Mouse (Mus musculus) spleen, adult 2 months (tissue): ENCODE measurements around the gene Inpp5e.

Experiments
- CTCF ChIP-seq: fragments of 200-500 bp; IDR thresholded peaks from 2 replicates; pipeline ENCODE4 v1.5.1; 2011; ENCODE audit warnings: mild to moderate bottlenecking, inconsistent platforms; ENCODE audit not compliant: insufficient read depth, insufficient read length, insufficient replicate concordance; ENCODE audit errors: extremely low read depth
- POLR2A ChIP-seq: fragments of 200-500 bp; IDR thresholded peaks from 2 replicates; pipeline ENCODE4 v1.6.1; 2011; ENCODE audit warnings: low read depth, low read length, inconsistent platforms

DNA sequence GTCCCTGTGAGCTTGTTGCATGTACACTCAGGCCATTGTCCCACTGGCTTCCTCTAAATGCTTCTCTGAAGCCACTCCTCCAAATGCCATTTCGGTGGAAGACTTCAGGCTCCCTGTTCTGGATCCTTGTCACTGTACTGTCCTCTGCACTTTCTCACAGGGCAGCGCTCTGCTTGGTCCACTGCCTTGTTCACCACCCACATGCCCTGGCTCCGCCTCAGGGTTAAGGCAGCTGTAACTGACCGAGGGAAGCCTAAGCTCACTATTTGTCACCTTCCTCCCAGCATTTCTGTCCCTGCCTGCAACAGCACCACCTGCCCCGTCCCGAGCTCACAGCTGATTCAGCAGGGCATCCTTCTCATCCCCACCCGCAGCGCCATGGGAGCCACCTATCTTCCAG is 5.7 kb downstream of the Inpp5e start:
- no peak for TF ChIP-seq CTCF
- TF ChIP-seq POLR2A: no peak
